Comparison of ENCODE assay signal across 19 mouse cellular contexts in genomic region chr16:50308256-50308655, GRCm38 (mm10).
"Had no signal": no experiment of that assay in that cellular context is flagged by ENCODE, and none has a peak within 500 bp of the region (broad histone marks: within the 10 kb centered on the region; RNA-seq: fewer than 3 reads in every experiment).

No protein-coding gene starts in this region.

- H3K36me3 ChIP-seq: hindbrain, embryonic 13.5 days; hindbrain, embryonic 15.5 days; limb, embryonic 13.5 days; limb, embryonic 15.5 days had no signal

- ATAC-seq: hindbrain, postnatal 0 days; intestine, embryonic 16.5 days had no signal

- H3K9me3 ChIP-seq: hindbrain, embryonic 13.5 days; hindbrain, embryonic 15.5 days; limb, embryonic 13.5 days; limb, embryonic 15.5 days had no signal

- H3K4me2 ChIP-seq: hindbrain, embryonic 13.5 days; hindbrain, embryonic 15.5 days; limb, embryonic 13.5 days; limb, embryonic 15.5 days; liver, embryonic 11.5 days had no signal

- DNase-seq: gastrocnemius, postnatal 14 days; gastrocnemius, postnatal 36 days; heart, adult 2 months; heart, postnatal 36 days; kidney, adult 11 months; kidney, postnatal 10 days; kidney, postnatal 25 days; layer of hippocampus, adult 9-11 months; layer of hippocampus, postnatal 36 days; left cerebral cortex, postnatal 4 days; lung, adult 18-20 months had no signal

- H3K4me1 ChIP-seq: limb, embryonic 13.5 days had no signal

- H3K27ac ChIP-seq: heart, adult 2 months; hindbrain, embryonic 13.5 days; hindbrain, embryonic 15.5 days; hindbrain, postnatal 0 days; limb, embryonic 13.5 days; liver, embryonic 14.5 days had no signal

- H3K4me3 ChIP-seq: heart, adult 2 months; hindbrain, embryonic 13.5 days; hindbrain, embryonic 15.5 days; limb, embryonic 13.5 days; limb, embryonic 15.5 days had no signal

- H3K9ac ChIP-seq: hindbrain, embryonic 13.5 days; hindbrain, embryonic 15.5 days; limb, embryonic 13.5 days; limb, embryonic 15.5 days; liver, embryonic 14.5 days had no signal

- H3K27me3 ChIP-seq: hindbrain, embryonic 13.5 days; hindbrain, embryonic 15.5 days; limb, embryonic 13.5 days; limb, embryonic 15.5 days had no signal
